Mouse (Mus musculus): ENCODE measurements around the gene Olfr1344.

The Olfr1344 gene

GRCm38 (mm10) chr7:6438388-6438787, at the start of gene Olfr1344:
Gene Olfr1344, plus strand, starts transcription at chr7:6438688.
- DNase-seq: peak; percentile 44

GRCm38 (mm10) chr7:6388971-6389370, 49.5 kb upstream of the Olfr1344 start:
- DNase-seq: no peak

DNA sequence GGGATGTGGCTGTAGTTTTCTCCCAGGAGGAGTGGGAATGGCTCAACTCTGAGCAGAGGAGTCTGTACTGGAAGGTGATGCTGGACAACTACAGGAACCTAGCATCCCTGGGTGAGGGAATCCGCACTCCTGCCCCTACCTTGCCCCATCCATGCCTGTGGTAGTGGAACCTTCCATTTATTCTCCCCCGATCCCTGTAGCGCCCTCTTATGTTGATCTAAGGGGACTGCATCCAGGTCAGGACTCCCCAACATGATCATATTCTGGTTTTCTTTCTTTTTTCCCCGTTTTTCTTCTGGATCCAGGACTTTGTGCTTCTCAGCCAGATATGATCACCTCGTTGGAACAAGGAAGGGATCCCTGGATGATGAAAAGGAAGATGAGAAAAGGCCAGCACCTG, 49.0 kb upstream of the Olfr1344 start:
- DNase-seq: peak; percentile 81

DNA sequence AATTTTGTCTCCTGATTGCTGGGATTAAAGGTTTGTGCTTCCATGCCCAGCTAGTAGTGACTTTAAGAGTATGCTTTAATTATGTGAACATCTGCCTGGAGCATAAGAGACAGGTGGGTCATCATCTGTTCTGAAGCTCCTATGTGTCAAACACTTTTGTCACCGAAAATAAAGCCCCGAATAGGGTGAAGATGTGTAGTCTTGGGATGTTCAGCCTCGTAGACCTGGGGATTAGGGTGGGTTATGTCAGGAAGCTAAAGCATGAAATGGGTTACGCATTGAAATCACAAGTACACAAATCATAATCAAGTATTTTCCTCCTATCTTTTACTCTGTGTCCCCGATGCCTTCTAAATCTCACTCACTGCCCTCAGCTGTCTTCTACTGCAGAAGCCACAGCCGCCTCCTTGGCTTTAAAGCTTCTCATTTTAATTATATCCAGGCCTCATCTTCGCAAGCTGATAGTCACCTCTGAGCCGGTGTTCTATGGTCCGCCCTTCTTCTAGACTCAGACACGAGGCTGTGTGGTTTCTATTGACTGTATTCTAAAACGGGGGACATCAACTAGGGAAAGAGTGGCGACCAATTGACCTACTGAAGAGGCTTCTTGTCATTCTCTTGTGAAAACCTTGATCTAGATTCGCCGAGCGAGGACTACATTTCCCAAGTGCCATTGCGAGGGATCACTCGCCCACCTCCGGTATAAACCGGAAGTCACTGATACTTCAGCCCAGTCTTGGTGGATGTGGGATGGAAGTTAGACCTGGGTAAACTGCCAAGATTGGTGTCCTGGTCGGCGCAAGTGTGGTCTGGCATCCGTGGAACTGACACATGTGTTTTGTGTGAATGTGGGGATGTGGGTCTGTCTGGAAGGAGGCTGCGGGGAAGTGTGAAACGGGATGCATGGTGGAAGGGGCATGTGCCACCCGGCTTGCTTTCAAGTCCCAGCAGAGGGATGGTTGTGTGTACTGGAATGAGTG, 40.2 kb upstream of the Olfr1344 start, which contains the start of gene Smim17:
Gene Smim17, plus strand, starts transcription at position 720 of the 980 bp plus-strand sequence.
- peak; percentile 94 for DNase-seq

- DNase-seq: peak; percentile 97
Observed at GRCm38 (mm10) chr7:6410043-6410442, 28.4 kb upstream of the Olfr1344 start, which contains the start of gene Gm20715. Gene Gm20715, plus strand, starts transcription at chr7:6410277.

GRCm38 (mm10) chr7:6414626-6415441, 23.7 kb upstream of the Olfr1344 start:
- DNase-seq: peak; percentile 71

- DNase-seq: peak; percentile 67
Observed at GRCm38 (mm10) chr7:6415442-6415787, 23.1 kb upstream of the Olfr1344 start.

- DNase-seq: no peak
Observed at GRCm38 (mm10) chr7:6419894-6420293, 18.6 kb upstream of the Olfr1344 start.

DNA sequence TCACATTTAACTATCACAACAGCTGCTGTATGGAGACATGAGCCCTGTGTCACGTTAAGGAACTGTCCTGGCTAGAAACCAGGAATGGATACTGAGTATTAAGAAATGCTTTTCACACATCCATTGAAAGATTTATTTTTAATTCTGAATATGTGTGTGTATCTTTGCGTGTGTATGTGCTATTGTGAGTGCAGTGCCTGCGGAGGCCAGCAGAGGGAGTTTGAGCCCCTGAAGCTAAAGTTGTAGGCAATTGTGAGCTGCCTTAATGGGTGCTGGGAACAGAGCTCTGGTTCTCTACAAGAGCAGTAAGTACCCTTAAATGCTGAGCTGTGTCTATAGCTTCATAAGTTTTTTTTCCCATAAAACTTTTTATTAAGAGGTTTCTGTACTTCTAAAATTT, 9.1 kb upstream of the Olfr1344 start:
- DNase-seq: no peak

DNA sequence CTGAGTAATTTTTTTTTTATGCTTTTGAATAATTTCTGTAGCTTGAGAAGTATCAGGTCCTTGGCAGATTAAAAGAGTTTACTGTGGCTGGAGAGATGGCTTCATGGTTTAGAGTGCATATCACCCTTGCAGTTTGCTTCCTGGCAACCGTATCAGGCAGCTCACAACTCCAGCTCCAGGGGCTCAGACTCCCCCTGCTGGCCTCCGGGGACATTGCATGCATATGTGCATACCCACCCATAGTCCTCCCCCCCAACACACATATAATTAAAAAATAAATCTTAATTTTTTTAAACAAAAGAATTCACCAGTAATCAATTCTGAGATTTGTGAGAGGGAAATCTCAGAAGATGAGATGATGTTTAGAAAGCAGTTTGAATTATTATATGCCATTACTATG, 8.1 kb upstream of the Olfr1344 start:
- DNase-seq: peak; percentile 82

GRCm38 (mm10) chr7:6441173-6441572, 2.7 kb downstream of the Olfr1344 start:
- peak; percentile 29 for DNase-seq

- peak; percentile 55 for DNase-seq
Observed at GRCm38 (mm10) chr7:6447771-6448170, 9.3 kb downstream of the Olfr1344 start.

DNA sequence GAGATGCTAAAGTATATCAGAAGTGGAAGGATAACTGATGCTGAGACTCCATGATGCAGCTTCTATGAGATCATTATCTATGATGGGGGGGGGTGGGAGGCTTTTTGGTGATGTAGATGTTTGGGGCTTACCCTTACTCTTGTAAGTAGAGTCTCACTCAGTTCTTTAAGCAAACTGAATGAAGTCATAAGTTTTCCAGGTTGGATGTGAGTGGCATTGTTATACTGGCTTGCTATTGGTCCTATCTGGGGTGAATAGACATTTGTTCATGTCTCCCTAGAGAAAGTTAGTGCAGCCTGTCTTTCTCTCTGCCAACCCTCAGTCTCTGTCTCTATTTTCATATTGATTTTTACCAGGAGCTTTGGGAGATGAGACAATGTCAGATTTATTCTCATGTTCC, 17.4 kb downstream of the Olfr1344 start, which contains the start of gene Olfr1336:
Gene Olfr1336, plus strand, starts transcription at position 301 of the 400 bp plus-strand sequence.
- DNase-seq: no peak

GRCm38 (mm10) chr7:6456399-6456798, 17.9 kb downstream of the Olfr1344 start:
- peak; percentile 44 for DNase-seq

- DNase-seq: no peak
Observed at GRCm38 (mm10) chr7:6466951-6467350, 28.5 kb downstream of the Olfr1344 start, which contains the start of gene Olfr1346. Gene Olfr1346, plus strand, starts transcription at chr7:6467101.

- DNase-seq: peak; percentile 79
Observed at GRCm38 (mm10) chr7:6477633-6478032, 39.1 kb downstream of the Olfr1344 start.

DNA sequence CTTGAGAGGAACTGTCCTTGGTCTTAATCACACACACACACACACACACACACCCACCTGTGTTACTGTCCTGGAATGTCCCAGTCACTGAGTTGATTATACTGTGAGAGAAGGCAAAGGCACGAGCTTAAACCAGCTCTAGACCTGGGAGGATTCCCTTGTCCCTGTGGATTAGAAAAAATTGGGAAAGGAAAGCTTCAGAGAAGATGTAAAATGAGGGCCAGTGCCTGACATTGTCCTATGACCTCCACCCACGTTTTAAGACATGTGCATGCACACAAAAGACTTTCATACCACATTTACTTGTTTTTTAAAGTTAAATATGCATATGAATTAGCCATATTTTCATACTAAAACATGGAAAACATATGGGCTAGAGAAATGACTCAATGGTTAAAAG, 48.4 kb downstream of the Olfr1344 start, which contains the start of gene Olfr5:
Gene Olfr5, minus strand, starts transcription at position 101 of the 400 bp plus-strand sequence.
- DNase-seq: no peak

Measured in heart, adult 11 months (tissue).